Mouse (Mus musculus) kidney, adult 18-20 months (tissue): ENCODE measurements at regions not wholly inside any gene's neighbourhood (a gene's known extent, or its start where the extent isn't known, plus 50 kb on each side); places are given as distances from the start of the nearest gene placed in this dataset.

Source experiments
- DNase-seq: peaks from one replicate; pipeline ENCODE4 v3.0.0; 2021

GRCm38 (mm10) chr7:79201246-79201645 is 52.4 kb upstream of the Mfge8 start:
- no peak for DNase-seq

DNA sequence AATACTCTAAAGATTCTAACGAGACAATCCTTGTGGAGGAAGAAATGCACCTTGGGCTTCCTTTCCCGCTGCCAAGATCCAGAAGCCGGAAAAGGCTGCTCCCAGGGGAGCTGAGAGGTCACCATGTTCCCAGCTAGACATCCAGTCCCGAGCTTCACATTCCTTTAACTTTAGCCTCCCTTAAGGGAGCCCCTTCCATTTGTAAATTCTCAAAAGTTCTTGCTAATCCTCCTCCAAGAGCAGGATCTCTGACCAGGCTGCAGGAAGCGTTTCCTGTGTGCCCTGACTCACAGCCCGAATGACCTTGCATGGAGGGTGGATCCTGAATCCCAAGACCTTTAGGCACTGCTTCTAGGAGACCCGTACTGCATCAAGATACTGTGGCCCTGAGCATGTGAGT is 53.5 kb upstream of the Mfge8 start:
- DNase-seq = peak; percentile 53

DNA sequence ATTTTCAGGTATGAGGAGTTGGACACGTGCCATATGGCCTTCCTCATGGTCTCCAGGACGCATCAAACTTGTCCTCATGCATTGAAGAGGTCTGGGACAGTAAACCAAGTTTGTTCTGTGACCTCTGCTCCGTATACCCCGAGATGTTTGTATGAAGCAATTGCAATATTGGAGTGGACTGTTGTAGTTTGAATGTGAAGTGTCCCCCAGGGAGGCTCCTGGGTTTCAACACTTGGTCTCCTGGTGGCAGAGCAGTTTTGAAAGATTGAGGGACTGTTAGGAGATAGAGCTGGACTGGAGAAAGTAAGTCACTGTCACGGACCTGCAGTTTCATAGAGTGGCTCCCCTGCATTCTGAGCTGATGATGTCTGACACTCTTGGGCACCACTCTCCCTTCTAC is 54.6 kb upstream of the Mfge8 start:
- no peak for DNase-seq

GRCm38 (mm10) chr7:79207140-79207539 is 58.3 kb upstream of the Mfge8 start:
- DNase-seq = no peak

- DNase-seq = no peak
These were observed 61.7 kb upstream of the Mfge8 start for GRCm38 (mm10) chr7:79210376-79211215.

- DNase-seq = no peak
These were observed 61.6 kb upstream of the Abhd2 start for GRCm38 (mm10) chr7:79211287-79211976.

DNA sequence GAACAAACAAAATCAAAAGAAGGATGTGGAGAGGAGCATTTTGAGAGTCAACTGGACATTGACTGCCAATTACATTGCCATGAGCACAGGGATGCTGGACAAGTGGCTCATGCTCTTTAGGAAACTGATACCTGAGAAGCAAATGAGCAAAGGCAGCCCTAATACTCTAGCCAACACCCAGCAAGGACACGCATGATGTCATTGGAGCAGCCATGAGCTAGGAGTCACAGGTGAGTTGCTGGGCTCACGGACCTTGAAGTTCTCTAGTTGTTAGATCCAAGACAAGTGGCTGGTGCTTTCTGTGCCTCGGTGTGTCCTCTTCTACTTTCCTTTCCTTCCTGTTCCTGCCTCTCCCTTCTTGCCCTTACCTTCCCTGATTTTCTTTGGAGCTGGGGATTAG is 60.8 kb upstream of the Abhd2 start:
- DNase-seq = no peak

- no peak for DNase-seq
These were observed 58.0 kb upstream of the Abhd2 start for GRCm38 (mm10) chr7:79215001-79215400.

DNA sequence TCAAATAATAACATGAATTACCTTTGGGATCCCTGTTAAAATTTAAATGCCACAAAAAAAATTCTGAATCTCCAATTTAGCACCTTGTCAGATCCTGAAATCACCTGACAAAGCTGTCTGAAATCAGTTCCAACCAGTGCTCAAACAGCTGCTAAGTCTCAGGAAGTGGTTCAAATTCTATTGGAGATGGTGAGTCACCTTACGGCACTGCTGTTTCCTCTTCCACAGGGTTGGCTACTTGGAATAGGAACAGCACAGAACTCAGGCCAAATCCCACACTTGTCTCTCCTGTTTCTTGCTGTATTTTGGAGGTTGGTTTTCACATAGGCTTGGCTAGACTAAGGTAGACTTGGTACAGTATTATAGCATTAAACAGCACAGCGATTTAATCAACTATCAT is 55.8 kb upstream of the Abhd2 start:
- no peak for DNase-seq

GRCm38 (mm10) chr7:79222626-79223335 is 50.2 kb upstream of the Abhd2 start:
- DNase-seq = no peak
